Mouse (Mus musculus) liver, embryonic 14.5 days (tissue): ENCODE data around the gene Rbfox1.

Experiments used
- CTCF ChIP-seq: IDR thresholded peaks from 2 replicates; pipeline ENCODE4 v1.5.1; 2016; ENCODE audit warnings: antibody characterized with exemption, low read depth, control low read depth
- EP300 ChIP-seq: IDR thresholded peaks from 2 replicates; pipeline ENCODE4 v1.6.1; 2016; ENCODE audit warnings: antibody characterized with exemption, low read depth

GRCm38 (mm10) chr16:7163688-7164087 is 1278.5 kb downstream of the Rbfox1 start:
- no peak for TF ChIP-seq CTCF
- no peak for TF ChIP-seq EP300
